Mouse (Mus musculus) kidney, adult 8-10 months (tissue): ENCODE data around the gene Hapln2.

ENCODE experiments used
- DNase-seq, 2 experiments: peaks; one replicate each; pipeline ENCODE4 v3.0.0; 2022

The Hapln2 gene

GRCm38 (mm10) chr3:87980085-87980484 lies 47.3 kb downstream of the Hapln2 start:
- no peak for DNase-seq

GRCm38 (mm10) chr3:87979493-87979892 lies 47.9 kb downstream of the Hapln2 start:
- no peak for DNase-seq

- DNase-seq, result no peak
These were observed 52.9 kb downstream of the Hapln2 start for GRCm38 (mm10) chr3:87974381-87974987.

GRCm38 (mm10) chr3:87973593-87974380 lies 53.6 kb downstream of the Hapln2 start:
- DNase-seq, result no peak

GRCm38 (mm10) chr3:87972776-87973175 lies 54.6 kb downstream of the Hapln2 start:
- DNase-seq, result no peak

- DNase-seq, result no peak
These were observed 55.1 kb downstream of the Hapln2 start for GRCm38 (mm10) chr3:87972203-87972664.
